Mouse (Mus musculus): ENCODE results near the gene Optn. TPM values are rescaled to one million over a fixed set of nuclear protein-coding genes. Genes with fewer than 3 reads are reported as not detected.

Optn gene
- polyA plus RNA-seq, 1 experiment from 2014 or later, result 6.6 TPM

DNA sequence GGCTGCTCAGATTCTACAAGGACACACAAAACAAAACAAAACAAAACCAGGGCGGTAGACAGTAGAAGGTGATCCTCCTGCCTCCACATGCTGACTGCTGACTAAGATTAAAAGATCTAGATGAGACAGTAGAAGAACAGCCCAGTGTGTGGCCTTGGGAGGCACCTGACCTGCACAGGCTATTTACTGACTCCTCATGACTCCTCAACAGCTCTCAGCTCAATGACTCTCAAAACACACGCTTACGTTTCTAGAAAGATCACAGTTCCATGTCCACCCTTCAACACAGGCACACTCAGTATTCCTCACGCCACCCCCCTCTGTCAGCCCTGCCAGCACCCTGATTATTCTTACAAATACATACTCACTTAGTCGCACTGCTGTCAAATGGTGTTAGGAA is 5.4 kb downstream of the Optn start:
- Histone ChIP-seq H3K4me1 (peaks cover 7% of the 10 kb centered on the region), H3K36me3 (no peaks in the 10 kb centered on the region), H3K27ac (replicated peaks) (no peak overlapping the region), H3K4me3 (no peak overlapping the region), H3K9ac (replicated peaks) (no peak overlapping the region), H3K9me3 (no peaks in the 10 kb centered on the region), H3K4me2 (replicated peaks) (no peak overlapping the region), H3K27me3 (0 out of 2 replicates have a peak, but pooled peaks cover 2% of the 10 kb centered on the region)
- ATAC-seq (replicated peaks), result no peak
- 85% methylated on average over 5 of the region's 5 CpGs for WGBS

DNA sequence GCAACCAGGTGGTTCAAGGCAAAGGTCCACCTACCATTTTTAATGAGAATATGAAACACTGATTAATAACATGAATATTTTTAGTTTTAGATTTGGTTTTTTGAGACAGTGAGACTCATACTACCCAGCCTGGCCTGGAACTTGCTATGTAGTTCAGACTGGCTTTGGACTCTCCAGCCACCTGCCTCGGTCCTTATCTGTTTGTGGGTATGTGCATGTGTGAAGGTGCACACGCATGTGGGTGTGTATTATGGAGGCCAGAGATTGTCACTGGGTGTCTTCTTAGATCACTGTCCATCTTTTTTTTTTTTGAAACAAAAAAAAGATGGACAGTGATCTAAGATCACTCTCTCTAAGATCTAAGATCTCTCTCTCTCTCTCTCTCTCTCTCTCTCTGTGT is 13.3 kb downstream of the Optn start:
- Histone ChIP-seq H3K9me3 (no peaks in the 10 kb centered on the region), H3K4me3 (no peak overlapping the region), H3K36me3 (no peaks in the 10 kb centered on the region), H3K27me3 (no peaks in the 10 kb centered on the region), H3K27ac (replicated peaks) (no peak overlapping the region), H3K4me2 (replicated peaks) (no peak overlapping the region), H3K9ac (replicated peaks) (no peak overlapping the region), H3K4me1 (peaks cover under 1% of the 10 kb centered on the region; the same call in 1 of the 2 replicates)
- 82% methylated on average over 2 of the region's 2 CpGs for WGBS
- ATAC-seq (replicated peaks), result no peak

DNA sequence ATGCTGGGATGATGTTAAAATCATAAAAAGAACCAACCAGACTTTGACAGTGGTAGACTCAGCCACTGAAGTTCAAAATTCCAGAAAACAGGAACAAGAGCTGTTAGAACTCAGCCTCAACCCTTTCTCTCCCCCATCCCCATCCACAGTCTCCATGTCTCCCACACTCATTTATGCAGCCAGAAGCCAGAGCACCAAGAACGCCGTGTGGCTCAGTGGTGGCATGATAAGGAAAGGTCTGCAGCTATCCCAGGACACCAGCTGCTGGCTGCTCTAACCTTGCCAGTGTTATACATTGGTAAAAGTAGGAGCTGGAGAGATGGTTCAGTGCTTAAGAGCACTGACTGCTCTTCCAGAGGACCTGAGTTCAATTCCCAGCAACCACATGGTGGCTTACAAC is 16.8 kb downstream of the Optn start:
- no peaks in the 10 kb centered on the region for H3K27me3 ChIP-seq
- WGBS, result 96% methylated on average over 2 of the region's 2 CpGs

DNA sequence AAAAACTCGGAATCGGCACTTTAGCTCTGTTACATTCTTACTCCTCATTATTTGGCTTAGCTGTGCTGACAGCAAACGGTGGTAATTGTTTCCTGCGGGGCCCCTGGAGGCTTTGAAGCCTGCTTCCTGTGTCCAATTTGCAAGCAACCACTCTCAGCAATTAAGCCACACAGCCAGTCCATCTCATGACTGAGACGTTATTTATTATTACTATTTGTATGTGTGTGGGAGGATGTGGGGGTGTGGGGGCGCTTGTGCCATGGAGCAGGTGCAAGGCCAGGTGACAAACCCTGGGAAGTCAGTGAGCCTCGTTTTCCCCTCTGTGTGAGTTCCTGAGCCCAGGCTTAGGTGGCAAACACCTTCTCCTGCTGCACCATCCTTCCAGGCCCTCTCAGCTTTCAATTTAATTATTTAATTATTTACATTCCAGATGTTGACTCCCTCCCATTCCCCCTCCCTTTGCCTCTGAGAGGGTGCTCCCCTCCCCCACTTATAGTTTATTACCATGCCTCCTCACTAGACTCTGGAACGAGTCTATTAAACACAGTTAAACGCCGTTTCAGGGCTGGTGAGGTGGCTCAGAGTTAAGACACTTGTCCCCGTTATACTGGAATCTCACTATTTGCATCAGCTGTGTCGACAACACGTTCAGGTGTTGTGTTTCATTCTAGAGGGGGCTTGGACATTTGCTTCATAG is 18.4 kb downstream of the Optn start:
- Histone ChIP-seq H3K4me1 (peaks cover 5% of the 10 kb centered on the region; the same call in 1 of the 2 replicates), H3K27me3 (no peaks in the 10 kb centered on the region), H3K4me3 (no peak overlapping the region), H3K9me3 (no peaks in the 10 kb centered on the region), H3K4me2 (replicated peaks) (no peak overlapping the region), H3K36me3 (no peaks in the 10 kb centered on the region), H3K9ac (replicated peaks) (no peak overlapping the region), H3K27ac (replicated peaks) (no peak overlapping the region)
- ATAC-seq (replicated peaks), result no peak
- 27% methylated on average over 13 of the region's 13 CpGs for WGBS

More for the DNA sequence above, 16.8 kb downstream of the Optn start:
- H3K36me3 ChIP-seq, result no peaks in the 10 kb centered on the region
- H3K27ac ChIP-seq (replicated peaks), result no peak overlapping the region
- ATAC-seq (replicated peaks), result no peak
- H3K4me1 ChIP-seq, result peaks cover 5% of the 10 kb centered on the region; the same call in 1 of the 2 replicates
- H3K4me3 ChIP-seq, result no peak overlapping the region
- no peak overlapping the region for H3K4me2 ChIP-seq (replicated peaks)
- H3K9me3 ChIP-seq, result no peaks in the 10 kb centered on the region
- no peak overlapping the region for H3K9ac ChIP-seq (replicated peaks)

DNA sequence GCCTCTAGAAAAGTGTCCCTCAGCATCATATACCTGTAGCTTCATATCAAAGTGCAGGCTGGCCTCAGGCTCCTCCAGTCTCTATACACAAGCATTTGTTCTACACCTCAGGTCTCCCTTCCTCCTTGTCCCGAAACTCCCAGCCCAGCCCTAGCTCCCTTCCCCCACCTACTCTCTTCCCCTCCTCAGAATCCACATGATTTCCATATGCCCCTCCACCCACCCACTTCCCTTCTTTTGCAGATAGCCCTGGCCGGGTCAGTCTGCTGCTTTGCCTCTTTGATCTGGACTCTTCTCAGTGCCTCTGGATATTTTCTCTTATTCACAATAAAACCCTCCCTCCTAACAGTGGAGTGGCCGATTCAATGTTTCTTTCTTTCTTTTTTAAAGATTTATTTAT is 19.5 kb downstream of the Optn start:
- ATAC-seq (replicated peaks), result no peak
- Histone ChIP-seq H3K36me3 (no peaks in the 10 kb centered on the region), H3K4me3 (no peak overlapping the region), H3K27me3 (no peaks in the 10 kb centered on the region), H3K4me1 (peaks cover 5% of the 10 kb centered on the region; the same call in 1 of the 2 replicates), H3K27ac (replicated peaks) (no peak overlapping the region), H3K9me3 (no peaks in the 10 kb centered on the region), H3K4me2 (replicated peaks) (no peak overlapping the region), H3K9ac (replicated peaks) (no peak overlapping the region)
- WGBS, result 71% methylated on average over 3 of the region's 3 CpGs

DNA sequence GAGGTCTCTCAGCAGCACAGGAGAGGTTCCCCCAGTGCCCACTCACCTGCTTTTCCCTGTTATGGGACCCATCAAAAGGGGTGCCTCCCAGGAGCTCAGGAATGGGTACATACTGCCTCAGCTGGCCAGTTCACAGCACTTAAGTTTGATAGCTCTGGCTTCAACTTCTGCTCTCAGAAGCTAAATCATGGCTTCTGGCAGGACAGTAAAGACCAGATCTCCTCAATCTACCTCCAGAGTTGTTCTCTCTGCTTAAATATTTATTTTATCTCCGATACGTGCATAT is 20.4 kb downstream of the Optn start:
- no peak overlapping the region for H3K9ac ChIP-seq (replicated peaks)
- H3K36me3 ChIP-seq, result no peaks in the 10 kb centered on the region
- peaks cover 6% of the 10 kb centered on the region for H3K4me1 ChIP-seq
- H3K27me3 ChIP-seq, result no peaks in the 10 kb centered on the region
- no peak for ATAC-seq (replicated peaks)
- H3K4me2 ChIP-seq (replicated peaks), result no peak overlapping the region
- WGBS, result 98% methylated on average over 2 of the region's 2 CpGs
- no peaks in the 10 kb centered on the region for H3K9me3 ChIP-seq
- H3K27ac ChIP-seq (replicated peaks), result no peak overlapping the region
- no peak overlapping the region for H3K4me3 ChIP-seq

DNA sequence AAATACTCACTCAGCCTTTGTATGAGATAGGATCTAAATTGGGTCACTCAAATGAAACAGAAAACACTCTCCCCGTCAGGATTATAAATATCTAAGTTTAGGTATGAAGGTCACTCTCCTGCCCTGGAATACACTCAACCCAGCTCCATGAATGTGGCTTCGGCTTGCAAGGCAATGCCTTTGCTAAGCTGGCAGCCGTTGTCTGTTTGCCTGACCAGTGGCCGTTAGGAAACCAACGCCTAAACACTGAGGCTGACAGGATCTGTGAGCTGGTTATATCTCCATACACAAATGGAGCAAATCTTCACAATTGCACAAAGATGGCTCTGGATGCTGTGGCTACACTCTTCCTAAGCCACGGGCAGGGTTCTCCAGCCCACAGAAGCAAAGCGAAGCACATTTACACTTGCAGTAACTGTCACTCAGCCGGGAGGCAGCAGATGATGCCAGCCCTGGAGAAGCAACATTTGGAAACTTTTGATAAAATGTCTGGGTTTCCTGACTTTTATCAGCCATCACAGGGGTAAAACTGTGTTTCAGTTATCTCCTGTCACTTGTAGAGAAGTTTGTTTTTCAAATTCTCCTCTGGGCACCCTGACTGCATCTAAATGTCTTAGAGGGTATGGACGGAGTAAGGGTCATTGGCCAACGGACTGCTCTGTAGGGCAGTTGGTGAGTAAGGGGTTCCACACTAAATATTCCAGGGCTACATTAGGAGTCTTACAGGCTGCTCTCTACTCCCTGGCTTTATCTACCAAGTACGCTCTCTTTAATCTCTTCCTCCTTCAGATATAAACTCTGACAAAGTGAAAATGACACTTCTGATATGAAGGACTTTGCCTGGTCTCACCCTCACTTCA is 21.0 kb downstream of the Optn start:
- Histone ChIP-seq H3K36me3 (no peaks in the 10 kb centered on the region), H3K4me1 (peaks cover 12% of the 10 kb centered on the region), H3K27me3 (no peaks in the 10 kb centered on the region), H3K9ac (replicated peaks) (no peak overlapping the region), H3K9me3 (no peaks in the 10 kb centered on the region), H3K27ac (replicated peaks) (no peak overlapping the region), H3K4me2 (replicated peaks) (no peak overlapping the region), H3K4me3 (no peak overlapping the region)
- ATAC-seq (replicated peaks), result no peak
- WGBS, result 81% methylated on average over 11 of the region's 11 CpGs

DNA sequence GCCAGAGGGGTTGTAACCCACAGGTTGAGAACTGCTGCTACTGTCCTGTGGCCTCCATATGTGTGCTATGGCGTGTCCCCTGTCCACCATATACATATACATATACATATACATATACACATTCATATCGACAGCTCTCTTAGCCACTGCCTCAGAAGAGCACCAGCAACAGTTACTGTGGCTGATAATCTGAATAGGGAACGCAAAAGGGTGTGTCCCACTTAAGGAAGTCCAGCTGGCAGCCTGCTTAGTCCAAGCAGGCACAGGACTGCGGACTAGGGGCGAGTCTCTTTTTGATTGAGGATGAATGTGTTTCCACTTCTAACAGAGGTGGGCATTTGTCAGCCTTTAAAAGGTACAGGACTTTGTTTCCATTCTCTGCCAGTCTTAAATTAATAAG is 22.0 kb downstream of the Optn start:
- Histone ChIP-seq H3K4me3 (no peak overlapping the region), H3K36me3 (no peaks in the 10 kb centered on the region), H3K27ac (replicated peaks) (no peak overlapping the region), H3K4me1 (peaks cover 19% of the 10 kb centered on the region), H3K9me3 (no peaks in the 10 kb centered on the region), H3K9ac (replicated peaks) (no peak overlapping the region), H3K4me2 (replicated peaks) (no peak overlapping the region), H3K27me3 (no peaks in the 10 kb centered on the region)
- ATAC-seq (replicated peaks), result no peak
- WGBS, result 84% methylated on average over 5 of the region's 5 CpGs

DNA sequence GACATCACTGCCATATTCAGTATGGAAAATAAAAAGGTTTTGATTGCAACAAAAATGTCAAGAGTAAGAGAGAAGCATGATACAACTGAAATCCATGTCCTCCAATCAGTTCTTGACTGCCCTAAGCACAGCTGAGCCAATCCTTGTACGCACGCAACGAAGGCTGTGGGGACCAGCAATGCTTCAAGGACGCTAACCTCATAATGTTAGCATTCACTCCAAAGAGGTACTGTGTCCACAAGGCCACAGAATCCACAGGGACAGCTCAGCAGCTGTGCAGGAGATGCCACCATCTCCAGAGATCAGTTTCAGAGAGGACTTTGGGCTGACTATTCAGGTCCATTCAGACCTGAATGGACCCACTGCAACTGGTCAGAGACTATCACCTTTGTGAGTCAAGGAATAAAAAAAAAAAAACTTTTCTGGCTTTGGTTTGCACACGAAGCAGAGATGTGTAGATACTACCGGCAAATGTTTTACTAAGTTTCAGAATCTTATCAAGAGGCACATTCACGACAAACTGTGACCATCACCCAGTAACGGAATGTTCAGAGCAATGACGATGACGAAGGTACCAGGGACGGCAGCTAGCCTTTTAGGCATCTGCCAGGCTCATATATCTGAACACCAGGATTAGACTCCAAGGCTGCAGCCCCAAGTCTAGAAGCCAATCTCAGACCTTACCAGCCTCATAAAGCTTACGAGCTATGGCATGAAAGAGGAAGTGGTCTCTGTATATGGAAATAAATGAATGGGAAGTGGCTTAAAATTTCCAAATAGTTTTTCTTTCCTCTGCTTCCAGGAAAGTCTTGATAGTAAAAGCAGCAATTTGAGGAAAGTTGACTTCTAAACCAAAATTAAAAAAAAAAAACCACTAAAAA is 23.3 kb downstream of the Optn start:
- 93% methylated on average over 12 of the region's 12 CpGs for WGBS
- Histone ChIP-seq H3K27ac (replicated peaks) (no peak overlapping the region), H3K27me3 (no peaks in the 10 kb centered on the region), H3K4me2 (replicated peaks) (no peak overlapping the region), H3K4me3 (no peak overlapping the region), H3K9me3 (no peaks in the 10 kb centered on the region), H3K4me1 (peaks cover 18% of the 10 kb centered on the region), H3K36me3 (no peaks in the 10 kb centered on the region), H3K9ac (replicated peaks) (no peak overlapping the region)
- ATAC-seq (replicated peaks), result no peak

DNA sequence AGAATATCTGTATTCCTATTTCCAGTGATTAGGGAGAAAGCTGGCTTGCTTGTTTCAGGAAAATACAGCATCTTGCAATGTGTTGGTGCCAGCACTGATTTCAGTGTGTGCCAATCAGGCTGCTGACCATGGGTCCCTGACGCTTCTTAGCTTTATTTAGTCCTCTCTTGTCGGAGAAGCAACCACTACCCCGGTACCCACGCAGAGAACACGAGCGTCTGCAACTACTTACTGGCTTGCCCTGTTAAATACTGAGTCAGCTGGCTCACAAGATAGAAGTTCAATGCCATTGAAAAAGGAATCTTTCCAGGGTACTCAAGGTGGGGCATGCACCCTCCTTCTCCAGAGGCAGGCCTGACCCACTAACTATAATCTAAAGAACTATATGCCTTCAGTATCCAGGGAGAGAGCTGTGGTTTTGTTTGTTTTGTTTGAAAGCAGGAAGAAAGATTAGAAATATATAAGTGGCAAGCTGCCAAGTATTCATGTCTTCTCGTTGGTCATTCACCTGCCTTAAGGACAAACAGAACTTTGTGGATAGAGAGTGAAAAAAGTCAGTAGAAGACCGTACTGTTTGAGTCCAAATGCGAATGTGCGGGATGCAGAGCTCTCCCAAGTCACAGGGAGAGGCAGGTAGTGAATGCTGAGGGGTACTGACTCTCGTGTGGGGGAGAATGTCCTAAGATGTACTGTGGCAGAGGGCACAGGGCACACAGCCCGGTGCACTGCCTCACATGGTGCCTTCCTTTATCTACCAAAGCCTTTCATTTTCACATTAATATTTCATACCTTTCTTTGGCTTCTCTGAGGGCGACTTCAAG is 24.3 kb downstream of the Optn start:
- H3K4me1 ChIP-seq, result peaks cover 13% of the 10 kb centered on the region
- 83% methylated on average over 13 of the region's 13 CpGs for WGBS
- H3K27ac ChIP-seq (replicated peaks), result 0 out of 2 replicates have a peak overlapping the region, but pooled peaks have one; percentile 12
- no peak overlapping the region for H3K9ac ChIP-seq (replicated peaks)
- H3K4me3 ChIP-seq, result no peak overlapping the region
- no peaks in the 10 kb centered on the region for H3K36me3 ChIP-seq
- no peak for ATAC-seq (replicated peaks)
- H3K4me2 ChIP-seq (replicated peaks), result no peak overlapping the region
- no peaks in the 10 kb centered on the region for H3K27me3 ChIP-seq
- no peaks in the 10 kb centered on the region for H3K9me3 ChIP-seq

DNA sequence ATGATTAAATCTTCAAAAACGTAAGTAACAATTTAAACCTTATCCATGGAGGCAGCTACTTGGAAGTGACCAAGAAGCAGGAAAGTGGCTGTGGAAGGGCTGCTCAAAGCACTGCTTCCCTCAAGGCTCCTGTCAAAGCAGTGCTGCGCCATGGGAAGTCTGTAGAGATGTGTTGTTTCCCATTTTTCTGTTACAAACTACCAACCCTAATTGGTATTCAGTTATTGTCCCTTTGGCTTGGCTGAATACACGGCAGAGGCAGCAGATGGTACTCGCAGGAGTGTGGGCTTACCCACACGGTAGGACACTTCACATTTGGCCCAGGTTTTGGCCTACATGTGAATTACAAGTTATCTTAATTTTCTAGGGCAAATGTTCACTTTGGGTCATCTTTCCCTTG is 25.5 kb downstream of the Optn start:
- no peak overlapping the region for H3K4me2 ChIP-seq (replicated peaks)
- peak; percentile 70; the same call in 1 of the 2 replicates for ATAC-seq (replicated peaks)
- no peaks in the 10 kb centered on the region for H3K9me3 ChIP-seq
- no peaks in the 10 kb centered on the region for H3K27me3 ChIP-seq
- H3K27ac ChIP-seq (replicated peaks), result no peak overlapping the region
- no peaks in the 10 kb centered on the region for H3K36me3 ChIP-seq
- WGBS, result 34% methylated on average over 5 of the region's 5 CpGs
- H3K4me3 ChIP-seq, result no peak overlapping the region
- no peak overlapping the region for H3K9ac ChIP-seq (replicated peaks)
- peaks cover 17% of the 10 kb centered on the region for H3K4me1 ChIP-seq
